Mouse (Mus musculus): Measurements from ENCODE around the gene Dcaf5. TPM values are rescaled to one million over a fixed set of nuclear protein-coding genes. Genes with fewer than 3 reads are reported as not detected.
A peak's percentile ranks its signal among the peaks of the same experiment; 100 is the strongest.

The Dcaf5 gene
- total RNA-seq, 2 experiments from 2014 or later: 30.5 to 30.6 TPM

- no peak for DNase-seq
Measured at GRCm38 (mm10) chr12:80334162-80334561, 102.2 kb downstream of the Dcaf5 start.

GRCm38 (mm10) chr12:80331634-80332033, 104.8 kb downstream of the Dcaf5 start:
- no peak for DNase-seq

GRCm38 (mm10) chr12:80330819-80331218, 105.6 kb downstream of the Dcaf5 start:
- DNase-seq: no peak

GRCm38 (mm10) chr12:80329641-80330040, 106.8 kb downstream of the Dcaf5 start:
- no peak for DNase-seq

GRCm38 (mm10) chr12:80326047-80326446, 110.4 kb downstream of the Dcaf5 start:
- no peak for DNase-seq

GRCm38 (mm10) chr12:80324785-80325131, 111.6 kb downstream of the Dcaf5 start:
- no peak for DNase-seq

- no peak for DNase-seq
Measured at GRCm38 (mm10) chr12:80324051-80324784, 112.2 kb downstream of the Dcaf5 start.

GRCm38 (mm10) chr12:80323371-80324050, 112.9 kb downstream of the Dcaf5 start:
- DNase-seq: no peak

GRCm38 (mm10) chr12:80322494-80322893, 113.9 kb downstream of the Dcaf5 start:
- DNase-seq: no peak

GRCm38 (mm10) chr12:80319062-80319461, 117.3 kb downstream of the Dcaf5 start:
- peak; percentile 36 for DNase-seq

- no peak for DNase-seq
Measured at GRCm38 (mm10) chr12:80315321-80315720, 121.1 kb downstream of the Dcaf5 start.

- DNase-seq: no peak
Measured at GRCm38 (mm10) chr12:80311959-80312669, 124.3 kb downstream of the Dcaf5 start.

GRCm38 (mm10) chr12:80307556-80307955, 128.8 kb downstream of the Dcaf5 start:
- no peak for DNase-seq

GRCm38 (mm10) chr12:80304518-80304917, 131.9 kb downstream of the Dcaf5 start:
- DNase-seq: no peak

- no peak for DNase-seq
Measured at GRCm38 (mm10) chr12:80300833-80301456, 135.5 kb downstream of the Dcaf5 start.

GRCm38 (mm10) chr12:80298714-80299113, 137.7 kb downstream of the Dcaf5 start:
- DNase-seq: no peak

GRCm38 (mm10) chr12:80291895-80292435, 144.4 kb downstream of the Dcaf5 start:
- DNase-seq: no peak

GRCm38 (mm10) chr12:80290964-80291363, 145.4 kb downstream of the Dcaf5 start:
- no peak for DNase-seq

- no peak for DNase-seq
Measured at GRCm38 (mm10) chr12:80290483-80290882, 145.9 kb downstream of the Dcaf5 start.

GRCm38 (mm10) chr12:80289722-80290121, 146.7 kb downstream of the Dcaf5 start:
- no peak for DNase-seq

- no peak for DNase-seq
Measured at GRCm38 (mm10) chr12:80285890-80286289, 150.5 kb downstream of the Dcaf5 start.

Data from gastrocnemius, postnatal 25 days (tissue).